Mouse (Mus musculus) midbrain, postnatal 0 days (tissue): ENCODE measurements around the gene Sept11. TPM values are rescaled to one million over a fixed set of nuclear protein-coding genes. Genes with fewer than 3 reads are reported as not detected.

ENCODE experiments used
- ATAC-seq: fragments of 200-750 bp; cut with Nextera tagmentation; 2 replicates; pipeline ENCODE4 v1.8.0; 2017; ENCODE audit warnings: moderate number of reproducible peaks, mild to moderate bottlenecking, moderate TSS enrichment, moderate library complexity; ENCODE audit not compliant: low FRiP score
- DNase-seq: peaks from one replicate; pipeline ENCODE4 v3.0.0-alpha.2; 2015; ENCODE audit warnings: low spot score
- H3K27ac ChIP-seq: fragments of 300-500 bp; sonication (generic); 2 replicates; pipeline ENCODE4 v1.5.1; 2014; ENCODE audit warnings: low read depth, mild to moderate bottlenecking, low read length, mixed read lengths
- H3K27me3 ChIP-seq: fragments of 300-500 bp; sonication (generic); 2 replicates; pipeline ENCODE4 v1.6.1; 2014; ENCODE audit warnings: low read length, control low read depth, mixed read lengths; ENCODE audit not compliant: insufficient read depth
- H3K36me3 ChIP-seq: fragments of 300-500 bp; sonication (generic); 2 replicates; pipeline ENCODE4 v1.6.1; 2014; ENCODE audit warnings: low read length, control low read depth, mixed read lengths; ENCODE audit not compliant: insufficient read depth
- H3K4me1 ChIP-seq: fragments of 300-500 bp; sonication (generic); 2 replicates; pipeline ENCODE4 v1.6.1; 2014; ENCODE audit warnings: mild to moderate bottlenecking, control low read depth, antibody characterized with exemption, low read length, mixed read lengths; ENCODE audit not compliant: insufficient read depth
- H3K4me2 ChIP-seq: fragments of 300-500 bp; sonication (generic); 2 replicates; pipeline ENCODE4 v1.6.1; 2014; ENCODE audit warnings: low read depth, mild to moderate bottlenecking, low read length, mixed read lengths; ENCODE audit not compliant: poor library complexity, severe bottlenecking
- H3K4me3 ChIP-seq: fragments of 300-500 bp; sonication (generic); 2 replicates; pipeline ENCODE4 v1.5.1; 2014; ENCODE audit warnings: low read depth, mild to moderate bottlenecking, low read length, moderate library complexity
- H3K9ac ChIP-seq: fragments of 300-500 bp; sonication (generic); replicated peaks from 2 replicates; pipeline ENCODE4 v1.6.1; 2014; ENCODE audit warnings: mild to moderate bottlenecking, low read length, moderate library complexity, mixed read lengths; ENCODE audit not compliant: poor library complexity, severe bottlenecking
- H3K9me3 ChIP-seq: fragments of 300-500 bp; sonication (generic); 2 replicates; pipeline ENCODE4 v1.6.1; 2016; ENCODE audit warnings: low read length, control low read depth
- CTCF ChIP-seq: IDR thresholded peaks from 2 replicates; pipeline ENCODE4 v1.5.1; 2016; ENCODE audit warnings: antibody characterized with exemption, mild to moderate bottlenecking
- WGBS: fragments of 180-500 bp; shearing (Covaris S2); extraction: QIAGEN DNeasy Blood & Tissue Kit; methylation state at CpG from one replicate; pipeline ENCODE4 v1.1.7; 2014; 5-methylcytosine and 5-hydroxymethylcytosine counted together
- polyA plus RNA-seq: library from polyadenylated mRNA; unstranded; fragments of >200 nt; fragmentation: Nextera tagmentation; extraction: Ambion mirVana; gene quantifications from 2 replicates; pipeline ENCODE4 v1.2.1, GENCODE M21; 2015
- total RNA-seq: library from RNA; depleted of rRNA; stranded (reverse); fragments of >200 nt; gene quantifications from 2 replicates; pipeline ENCODE4 v1.2.3, GENCODE M21; 2014

Gene Sept11
- total and polyA plus RNA-seq, 2 experiments from 2014 or later, result 95.9 to 96.0 TPM

- Histone ChIP-seq H3K9me3 (no peaks in the 10 kb centered on the region), H3K9ac (peak overlapping the region; percentile 83), H3K4me1 (peaks cover 20% of the 10 kb centered on the region), H3K27me3 (no peaks in the 10 kb centered on the region), H3K4me3 (peak overlapping the region; percentile 79), H3K27ac (peak overlapping the region; percentile 89), H3K4me2 (peak overlapping the region; percentile 91), H3K36me3 (no peaks in the 10 kb centered on the region)
- DNase-seq (peak; percentile 55), ATAC-seq (peak; percentile 67)
- no peak for TF ChIP-seq CTCF
- under 1% methylated on average over 47 of the region's 50 CpGs for WGBS
These were observed 646 bp downstream of the Sept11 start for GRCm38 (mm10) chr5:93093638-93094527.

- no peak for DNase-seq
- TF ChIP-seq CTCF, result no peak
- ATAC-seq, result no peak
- H3K4me3 ChIP-seq, result peak overlapping the region; percentile 79; the same call in 1 of the 2 replicates
- H3K9ac ChIP-seq, result no peak overlapping the region
- H3K27me3 ChIP-seq, result no peaks in the 10 kb centered on the region
- H3K9me3 ChIP-seq, result no peaks in the 10 kb centered on the region
- H3K27ac ChIP-seq, result no peak overlapping the region
- peak overlapping the region; percentile 91 for H3K4me2 ChIP-seq
- no peaks in the 10 kb centered on the region for H3K36me3 ChIP-seq
- peaks cover 20% of the 10 kb centered on the region for H3K4me1 ChIP-seq
- WGBS, result 58% methylated on average over 6 of the region's 7 CpGs
These were observed 2.1 kb downstream of the Sept11 start for GRCm38 (mm10) chr5:93095301-93095700.

GRCm38 (mm10) chr5:93097204-93097906 is 4.1 kb downstream of the Sept11 start:
- no peak for TF ChIP-seq CTCF

GRCm38 (mm10) chr5:93098219-93098618 is 5.0 kb downstream of the Sept11 start:
- Histone ChIP-seq H3K36me3 (no peaks in the 10 kb centered on the region), H3K9ac (no peak overlapping the region), H3K27ac (no peak overlapping the region), H3K9me3 (no peaks in the 10 kb centered on the region), H3K4me3 (no peak overlapping the region), H3K4me1 (peaks cover 7% of the 10 kb centered on the region; the same call in 1 of the 2 replicates), H3K4me2 (no peak overlapping the region), H3K27me3 (no peaks in the 10 kb centered on the region)
- ATAC-seq (no peak), DNase-seq (no peak)
- no peak for TF ChIP-seq CTCF
- WGBS, result 56% methylated on average over 6 of the region's 6 CpGs

More at GRCm38 (mm10) chr5:93097204-93097906, 4.1 kb downstream of the Sept11 start:
- ATAC-seq (no peak), DNase-seq (no peak)
- Histone ChIP-seq H3K27ac (no peak overlapping the region), H3K9me3 (no peaks in the 10 kb centered on the region), H3K9ac (no peak overlapping the region), H3K4me2 (no peak overlapping the region; the same call in 1 of the 2 replicates), H3K4me1 (peaks cover 7% of the 10 kb centered on the region; the same call in 1 of the 2 replicates), H3K27me3 (no peaks in the 10 kb centered on the region), H3K4me3 (no peak overlapping the region), H3K36me3 (no peaks in the 10 kb centered on the region)
- 63% methylated on average over 13 of the region's 13 CpGs for WGBS

GRCm38 (mm10) chr5:93098811-93099210 is 5.6 kb downstream of the Sept11 start:
- Histone ChIP-seq H3K27me3 (no peaks in the 10 kb centered on the region), H3K4me2 (no peak overlapping the region), H3K9me3 (no peaks in the 10 kb centered on the region), H3K4me3 (no peak overlapping the region), H3K9ac (no peak overlapping the region), H3K27ac (no peak overlapping the region), H3K4me1 (peaks cover 7% of the 10 kb centered on the region; the same call in 1 of the 2 replicates), H3K36me3 (no peaks in the 10 kb centered on the region)
- no peak for ATAC-seq
- TF ChIP-seq CTCF, result no peak
- no peak for DNase-seq
- 84% methylated on average over 14 of the region's 14 CpGs for WGBS
